Mouse (Mus musculus) T-cell, adult 2 months (primary cell): Measurements from ENCODE around the gene T.
"Not testable (repeated sequence)": the region's sequence is repeated elsewhere in the genome, so short reads cannot be mapped to it uniquely, and the experiment has no call there.

ENCODE experiments used
- DNase-seq: peaks from one replicate; pipeline ENCODE4 v3.0.0; 2022; ENCODE audit warnings: low spot score

T gene

GRCm38 (mm10) chr17:8433978-8434960 is at the start of gene T:
T (plus strand) TSS chr17:8434423.
- DNase-seq = no peak

GRCm38 (mm10) chr17:8385441-8385840 is 48.8 kb upstream of the T start:
- DNase-seq = no peak

GRCm38 (mm10) chr17:8388463-8388862 is 45.8 kb upstream of the T start:
- DNase-seq = peak; percentile 34

GRCm38 (mm10) chr17:8388990-8389789 is 45.0 kb upstream of the T start:
- peak; percentile 58 for DNase-seq

GRCm38 (mm10) chr17:8389790-8390095 is 44.5 kb upstream of the T start:
- no peak for DNase-seq

GRCm38 (mm10) chr17:8390487-8390886 is 43.7 kb upstream of the T start:
- no peak for DNase-seq

- DNase-seq = no peak
Observed at GRCm38 (mm10) chr17:8396371-8396770, 37.9 kb upstream of the T start.

- no peak for DNase-seq
Observed at GRCm38 (mm10) chr17:8397946-8398345, 36.3 kb upstream of the T start.

- DNase-seq = not testable (repeated sequence)
Observed at GRCm38 (mm10) chr17:8403932-8404331, 30.3 kb upstream of the T start.

- DNase-seq = no peak
Observed at GRCm38 (mm10) chr17:8406285-8406684, 27.9 kb upstream of the T start.

GRCm38 (mm10) chr17:8408002-8408401 is 26.2 kb upstream of the T start:
- not testable (repeated sequence) for DNase-seq

- DNase-seq = no peak
Observed at GRCm38 (mm10) chr17:8408589-8409295, 25.5 kb upstream of the T start.

GRCm38 (mm10) chr17:8410330-8410729 is 23.9 kb upstream of the T start:
- no peak for DNase-seq

GRCm38 (mm10) chr17:8413656-8414055 is 20.6 kb upstream of the T start:
- DNase-seq = no peak

GRCm38 (mm10) chr17:8415533-8415932 is 18.7 kb upstream of the T start:
- DNase-seq = no peak

GRCm38 (mm10) chr17:8416865-8417264 is 17.4 kb upstream of the T start:
- no peak for DNase-seq

- no peak for DNase-seq
Observed at GRCm38 (mm10) chr17:8420739-8421138, 13.5 kb upstream of the T start.

GRCm38 (mm10) chr17:8421517-8421916 is 12.7 kb upstream of the T start:
- DNase-seq = peak; percentile 5

- DNase-seq = peak; percentile 17
Observed at GRCm38 (mm10) chr17:8423283-8423682, 10.9 kb upstream of the T start.

GRCm38 (mm10) chr17:8429436-8429835 is 4.8 kb upstream of the T start:
- DNase-seq = no peak

- DNase-seq = no peak
Observed at GRCm38 (mm10) chr17:8429896-8430295, 4.3 kb upstream of the T start.

GRCm38 (mm10) chr17:8432179-8432800 is 1.9 kb upstream of the T start:
- no peak for DNase-seq
